Mouse (Mus musculus) embryonic facial prominence, embryonic 13.5 days (tissue): ENCODE measurements around the gene Acot7. TPM values are rescaled to one million over a fixed set of nuclear protein-coding genes. Genes with fewer than 3 reads are reported as not detected.

Source experiments
- ATAC-seq: fragments of 200-750 bp; cut with Nextera tagmentation; 2 replicates; pipeline ENCODE4 v1.8.0; 2017; ENCODE audit warnings: low read depth; ENCODE audit not compliant: insufficient number of reproducible peaks, insufficient read depth, low FRiP score, low TSS enrichment
- H3K27ac ChIP-seq: fragments of 300-500 bp; sonication (generic); 2 replicates; pipeline ENCODE4 v1.5.1; 2015; ENCODE audit warnings: moderate library complexity, mild to moderate bottlenecking, inconsistent platforms
- H3K27me3 ChIP-seq: fragments of 300-500 bp; sonication (generic); 2 replicates; pipeline ENCODE4 v1.6.1; 2015; ENCODE audit warnings: mild to moderate bottlenecking, inconsistent platforms
- H3K36me3 ChIP-seq: fragments of 300-500 bp; sonication (generic); 2 replicates; pipeline ENCODE4 v1.6.1; 2015; ENCODE audit warnings: mild to moderate bottlenecking, inconsistent platforms
- H3K4me1 ChIP-seq: fragments of 300-500 bp; sonication (generic); 2 replicates; pipeline ENCODE4 v1.6.1; 2015; ENCODE audit warnings: inconsistent platforms
- H3K4me2 ChIP-seq: fragments of 300-500 bp; sonication (generic); 2 replicates; pipeline ENCODE4 v1.6.1; 2015; ENCODE audit warnings: moderate library complexity, mild to moderate bottlenecking, inconsistent platforms
- H3K4me3 ChIP-seq: fragments of 300-500 bp; sonication (generic); 2 replicates; pipeline ENCODE4 v1.5.1; 2015; ENCODE audit warnings: mild to moderate bottlenecking, inconsistent platforms
- H3K9ac ChIP-seq: fragments of 300-500 bp; sonication (generic); 2 replicates; pipeline ENCODE4 v1.6.1; 2015; ENCODE audit warnings: mild to moderate bottlenecking, inconsistent platforms
- H3K9me3 ChIP-seq: fragments of 300-500 bp; sonication (generic); 2 replicates; pipeline ENCODE4 v1.6.1; 2016; ENCODE audit warnings: inconsistent platforms
- WGBS: fragments of 180-500 bp; shearing (Covaris S2); methylation state at CpG from one replicate; pipeline ENCODE4 v1.1.7; 2015; ENCODE audit warnings: mixed read lengths; 5-methylcytosine and 5-hydroxymethylcytosine counted together
- polyA plus RNA-seq: library from polyadenylated mRNA; unstranded; fragments of >200 nt; fragmentation: Nextera tagmentation; extraction: Ambion mirVana; gene quantifications from 2 replicates; pipeline ENCODE4 v1.2.1, GENCODE M21; 2015

Acot7 gene
- polyA plus RNA-seq, 1 experiment from 2014 or later: 48.5 TPM

GRCm38 (mm10) chr4:152262187-152262586, 84.3 kb downstream of the Acot7 start:
- H3K9ac ChIP-seq: no peak overlapping the region
- H3K4me1 ChIP-seq: peaks cover 40% of the 10 kb centered on the region
- WGBS: 52% methylated on average over 9 of the region's 9 CpGs
- H3K36me3 ChIP-seq: peaks cover 5% of the 10 kb centered on the region; the same call in 1 of the 2 replicates
- no peak overlapping the region for H3K4me3 ChIP-seq
- H3K27me3 ChIP-seq: no peaks in the 10 kb centered on the region
- no peak overlapping the region for H3K4me2 ChIP-seq
- no peak for ATAC-seq
- no peak overlapping the region for H3K27ac ChIP-seq
- no peaks in the 10 kb centered on the region for H3K9me3 ChIP-seq

DNA sequence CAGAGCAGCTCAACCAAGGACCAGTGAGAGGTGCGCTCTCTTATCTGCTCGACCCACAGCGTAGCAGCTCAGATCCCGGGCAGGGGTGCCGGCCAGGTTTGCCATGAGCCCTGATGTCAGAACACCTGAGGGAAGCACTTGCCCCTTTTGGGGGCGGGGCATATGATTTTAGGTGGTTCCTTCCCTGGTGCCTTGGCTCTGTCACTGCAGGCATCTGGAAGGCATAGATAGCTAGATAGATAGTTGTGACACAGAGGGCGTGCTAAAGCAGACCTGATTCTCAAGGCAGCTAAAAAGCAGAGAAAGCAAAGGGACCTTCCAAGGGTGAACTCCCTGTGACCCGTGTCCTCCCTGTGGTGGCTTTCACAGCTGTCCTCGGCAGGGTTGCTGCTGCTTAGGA, 85.2 kb downstream of the Acot7 start:
- H3K27ac ChIP-seq: no peak overlapping the region
- H3K4me1 ChIP-seq: peaks cover 44% of the 10 kb centered on the region
- WGBS: 49% methylated on average over 9 of the region's 9 CpGs
- no peaks in the 10 kb centered on the region for H3K9me3 ChIP-seq
- H3K27me3 ChIP-seq: no peaks in the 10 kb centered on the region
- no peak for ATAC-seq
- H3K4me3 ChIP-seq: no peak overlapping the region
- H3K36me3 ChIP-seq: peaks cover 5% of the 10 kb centered on the region; the same call in 1 of the 2 replicates
- no peak overlapping the region for H3K9ac ChIP-seq
- no peak overlapping the region for H3K4me2 ChIP-seq

DNA sequence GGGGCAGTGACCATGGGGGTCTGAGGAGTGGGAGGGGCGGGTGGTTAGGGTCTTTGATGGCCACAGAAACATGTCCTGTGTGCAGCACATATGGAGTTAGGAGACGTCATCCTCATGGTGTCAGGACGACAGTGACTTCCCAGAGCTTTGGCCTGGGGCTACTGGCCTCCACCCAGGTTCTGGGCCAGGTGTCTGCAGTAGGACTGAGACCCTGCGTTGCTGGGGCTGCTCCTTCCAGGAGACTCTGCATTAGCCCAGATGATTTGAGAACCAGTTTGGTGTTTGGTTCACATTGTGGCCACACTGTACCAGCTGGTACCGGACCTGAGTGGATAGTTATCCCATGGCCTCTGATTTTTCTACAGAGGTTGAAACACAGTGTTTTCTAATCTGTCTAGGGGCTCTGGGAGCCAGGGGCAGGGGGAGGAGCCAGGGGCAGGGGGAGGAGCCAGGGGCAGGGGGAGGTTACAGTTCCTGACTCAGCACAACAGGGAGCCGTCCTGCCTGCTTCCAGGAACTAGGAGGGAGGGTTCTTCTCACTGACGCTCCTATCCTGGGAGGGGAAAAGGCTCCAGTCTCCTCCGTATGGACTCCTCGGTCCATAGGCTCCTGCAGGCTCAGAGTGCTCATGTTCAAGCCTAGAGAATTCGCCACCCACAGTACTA, 85.7 kb downstream of the Acot7 start:
- Histone ChIP-seq H3K9ac (no peak overlapping the region), H3K4me3 (no peak overlapping the region), H3K27me3 (no peaks in the 10 kb centered on the region), H3K4me2 (0 out of 2 replicates have a peak overlapping the region, but pooled peaks have one; percentile 16), H3K4me1 (peaks cover 44% of the 10 kb centered on the region), H3K9me3 (no peaks in the 10 kb centered on the region), H3K27ac (no peak overlapping the region), H3K36me3 (peaks cover 5% of the 10 kb centered on the region; the same call in 1 of the 2 replicates)
- no peak for ATAC-seq
- WGBS: 27% methylated on average over 10 of the region's 10 CpGs

- H3K4me2 ChIP-seq: 0 out of 2 replicates have a peak overlapping the region, but pooled peaks have one; percentile 16
- H3K36me3 ChIP-seq: peaks cover 5% of the 10 kb centered on the region; the same call in 1 of the 2 replicates
- H3K4me1 ChIP-seq: peaks cover 44% of the 10 kb centered on the region
- no peaks in the 10 kb centered on the region for H3K27me3 ChIP-seq
- 50% methylated on average over 4 of the region's 4 CpGs for WGBS
- ATAC-seq: no peak
- no peak overlapping the region for H3K9ac ChIP-seq
- H3K9me3 ChIP-seq: no peaks in the 10 kb centered on the region
- no peak overlapping the region for H3K27ac ChIP-seq
- H3K4me3 ChIP-seq: no peak overlapping the region
Observed at GRCm38 (mm10) chr4:152264177-152264530, 86.2 kb downstream of the Acot7 start.

DNA sequence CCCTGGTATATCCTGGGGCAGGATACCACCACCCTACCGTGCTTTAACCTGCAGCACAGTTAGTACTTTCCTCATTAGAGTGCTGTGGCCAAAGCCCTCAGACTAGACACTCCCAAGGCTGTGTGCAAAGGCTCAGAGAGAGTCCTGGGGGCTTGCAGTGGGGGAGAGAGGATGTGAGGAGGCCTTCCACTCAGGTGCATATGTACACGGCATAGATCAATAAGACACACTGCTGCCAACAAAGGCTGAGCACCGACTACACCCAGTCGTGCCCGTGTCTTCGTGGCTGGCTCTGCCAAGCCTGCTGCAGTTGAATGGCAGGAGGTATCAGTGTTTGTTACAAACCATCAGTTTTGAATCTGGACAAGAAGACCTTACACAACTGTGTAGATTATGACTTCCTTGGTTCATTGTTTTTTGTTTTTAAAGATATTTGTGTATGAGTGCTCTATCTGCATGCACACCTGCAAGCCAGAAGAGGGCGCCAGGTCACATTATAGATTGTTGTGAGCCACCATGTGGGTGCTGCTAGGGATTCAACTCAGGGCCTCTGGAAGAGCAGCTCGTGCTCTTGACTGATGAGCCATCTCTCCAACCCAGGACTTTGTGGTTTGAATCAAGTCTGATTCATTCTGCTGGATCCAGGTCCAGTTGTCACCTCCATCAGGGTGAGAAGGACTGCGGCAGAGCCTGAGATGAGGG, 87.1 kb downstream of the Acot7 start:
- Histone ChIP-seq H3K9ac (no peak overlapping the region), H3K27me3 (no peaks in the 10 kb centered on the region), H3K4me2 (no peak overlapping the region), H3K27ac (no peak overlapping the region), H3K4me1 (peaks cover 44% of the 10 kb centered on the region), H3K4me3 (no peak overlapping the region), H3K36me3 (peaks cover 3% of the 10 kb centered on the region; the same call in 1 of the 2 replicates), H3K9me3 (no peaks in the 10 kb centered on the region)
- ATAC-seq: no peak
- 87% methylated on average over 9 of the region's 9 CpGs for WGBS

DNA sequence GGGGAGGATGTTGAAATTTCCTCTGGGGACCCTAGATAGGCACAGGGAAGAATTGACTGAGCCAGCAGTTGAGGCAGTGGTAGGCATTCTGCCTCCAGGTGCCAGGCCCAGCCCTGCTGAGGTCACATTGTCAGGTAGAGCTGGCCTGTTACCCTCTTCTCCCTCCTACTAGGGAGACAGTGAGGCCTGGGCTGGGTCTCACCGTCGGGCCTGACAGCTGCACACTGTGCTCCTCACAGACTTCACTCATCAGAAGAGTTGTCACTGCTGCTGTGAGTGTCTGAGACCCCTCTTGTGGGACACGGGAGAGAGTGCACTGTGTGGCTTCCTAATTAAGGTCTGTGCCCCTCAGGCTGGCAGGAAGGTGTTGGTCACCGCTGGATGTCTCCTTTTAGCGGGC, 87.9 kb downstream of the Acot7 start:
- H3K9me3 ChIP-seq: no peaks in the 10 kb centered on the region
- H3K9ac ChIP-seq: no peak overlapping the region
- WGBS: 62% methylated on average over 5 of the region's 5 CpGs
- H3K36me3 ChIP-seq: no peaks in the 10 kb centered on the region
- peaks cover 47% of the 10 kb centered on the region for H3K4me1 ChIP-seq
- H3K27ac ChIP-seq: peak overlapping the region; percentile 44; the same call in 1 of the 2 replicates
- ATAC-seq: no peak
- H3K27me3 ChIP-seq: no peaks in the 10 kb centered on the region
- H3K4me3 ChIP-seq: no peak overlapping the region
- no peak overlapping the region for H3K4me2 ChIP-seq

GRCm38 (mm10) chr4:152266236-152266895, 88.4 kb downstream of the Acot7 start:
- no peak for ATAC-seq
- H3K4me3 ChIP-seq: no peak overlapping the region
- no peaks in the 10 kb centered on the region for H3K36me3 ChIP-seq
- 0 out of 2 replicates have a peak overlapping the region, but pooled peaks have one; percentile 22 for H3K9ac ChIP-seq
- H3K27me3 ChIP-seq: no peaks in the 10 kb centered on the region
- no peak overlapping the region for H3K27ac ChIP-seq
- H3K9me3 ChIP-seq: no peaks in the 10 kb centered on the region
- H3K4me2 ChIP-seq: no peak overlapping the region
- peaks cover 52% of the 10 kb centered on the region for H3K4me1 ChIP-seq
- 53% methylated on average over 10 of the region's 10 CpGs for WGBS

GRCm38 (mm10) chr4:152267748-152268369, 89.9 kb downstream of the Acot7 start:
- no peaks in the 10 kb centered on the region for H3K36me3 ChIP-seq
- H3K27ac ChIP-seq: no peak overlapping the region
- H3K27me3 ChIP-seq: no peaks in the 10 kb centered on the region
- 83% methylated on average over 13 of the region's 13 CpGs for WGBS
- no peaks in the 10 kb centered on the region for H3K9me3 ChIP-seq
- peaks cover 52% of the 10 kb centered on the region for H3K4me1 ChIP-seq
- ATAC-seq: no peak
- no peak overlapping the region for H3K4me2 ChIP-seq
- H3K9ac ChIP-seq: 0 out of 2 replicates have a peak overlapping the region, but pooled peaks have one; percentile 40
- no peak overlapping the region for H3K4me3 ChIP-seq

DNA sequence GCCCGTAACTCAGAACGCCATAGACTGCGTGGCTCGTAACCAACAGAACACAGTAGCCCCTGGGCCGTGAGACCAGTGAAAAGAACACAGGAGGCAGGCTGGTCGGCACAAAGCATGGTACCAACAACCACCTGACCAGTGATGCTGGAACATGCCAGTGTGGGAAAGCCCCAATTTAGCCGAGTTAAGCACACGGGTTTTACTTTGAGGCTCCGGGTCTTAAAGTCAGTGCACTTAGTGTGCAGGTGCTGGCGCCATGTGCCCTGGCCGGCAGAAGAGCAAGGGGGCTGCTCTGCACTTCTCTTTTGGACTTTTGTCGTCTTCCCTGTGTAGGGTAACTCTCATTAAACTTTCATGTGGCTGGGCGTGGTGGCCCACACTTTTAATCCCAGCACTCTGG, 92.0 kb downstream of the Acot7 start:
- H3K9me3 ChIP-seq: no peaks in the 10 kb centered on the region
- WGBS: 85% methylated on average over 13 of the region's 13 CpGs
- H3K4me1 ChIP-seq: peaks cover 47% of the 10 kb centered on the region
- H3K27ac ChIP-seq: no peak overlapping the region
- no peak overlapping the region for H3K9ac ChIP-seq
- H3K36me3 ChIP-seq: no peaks in the 10 kb centered on the region
- no peak overlapping the region for H3K4me2 ChIP-seq
- peaks cover under 1% of the 10 kb centered on the region; the same call in 1 of the 2 replicates for H3K27me3 ChIP-seq
- no peak for ATAC-seq
- H3K4me3 ChIP-seq: no peak overlapping the region

DNA sequence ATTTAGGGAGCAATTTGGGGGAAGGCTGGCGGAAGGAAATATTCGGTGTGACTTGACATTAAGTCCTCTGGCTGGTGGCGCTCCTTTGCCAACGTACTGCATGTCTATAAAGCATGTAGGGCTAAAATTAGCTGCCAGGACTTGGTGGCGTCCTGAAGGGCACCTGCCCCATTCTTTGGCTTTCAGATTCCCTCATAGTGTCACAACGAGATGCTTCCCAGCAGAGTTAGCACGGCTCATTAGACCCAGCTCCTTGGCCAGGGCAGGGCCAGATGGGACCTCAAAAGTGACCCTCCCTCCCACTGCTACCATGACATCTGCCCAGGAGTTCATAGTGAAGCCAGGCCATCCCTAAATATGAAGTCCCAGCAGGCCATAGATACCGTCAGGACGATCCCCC, 92.7 kb downstream of the Acot7 start:
- Histone ChIP-seq H3K36me3 (no peaks in the 10 kb centered on the region), H3K9me3 (no peaks in the 10 kb centered on the region), H3K27me3 (peaks cover 6% of the 10 kb centered on the region), H3K27ac (no peak overlapping the region), H3K4me3 (no peak overlapping the region), H3K4me1 (peaks cover 53% of the 10 kb centered on the region), H3K9ac (no peak overlapping the region), H3K4me2 (no peak overlapping the region)
- ATAC-seq: no peak
- 77% methylated on average over 9 of the region's 9 CpGs for WGBS

DNA sequence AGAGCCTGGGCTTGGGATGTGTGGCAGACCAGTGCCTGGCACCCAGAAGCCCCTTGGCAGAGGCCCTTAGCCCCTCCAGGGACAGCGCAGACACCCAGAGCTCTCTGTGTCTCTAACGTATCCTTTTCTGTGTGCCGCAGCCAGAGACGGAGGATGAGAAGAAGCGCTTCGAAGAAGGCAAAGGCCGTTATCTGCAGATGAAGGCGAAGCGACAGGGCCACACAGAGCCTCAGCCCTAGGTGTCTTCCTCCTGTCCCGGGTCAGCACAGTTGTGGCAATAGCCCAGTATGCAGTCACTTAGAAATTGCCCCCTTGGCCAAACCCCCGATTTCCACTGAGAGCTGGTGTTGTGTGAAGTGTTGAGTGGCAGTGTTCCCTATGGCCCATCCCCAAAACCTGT, 93.4 kb downstream of the Acot7 start:
- Histone ChIP-seq H3K4me1 (peaks cover 58% of the 10 kb centered on the region), H3K27ac (peak overlapping the region; percentile 83), H3K4me3 (no peak overlapping the region), H3K27me3 (peaks cover 14% of the 10 kb centered on the region), H3K9ac (no peak overlapping the region), H3K36me3 (no peaks in the 10 kb centered on the region), H3K9me3 (no peaks in the 10 kb centered on the region), H3K4me2 (no peak overlapping the region)
- 91% methylated on average over 11 of the region's 11 CpGs for WGBS
- ATAC-seq: no peak
